Mouse (Mus musculus): ENCODE results near the gene Ulk4. TPM values are rescaled to one million over a fixed set of nuclear protein-coding genes. Genes with fewer than 3 reads are reported as not detected.
"Not testable (repeated sequence)": the region's sequence is repeated elsewhere in the genome, so short reads cannot be mapped to it uniquely, and the experiment has no call there.

The Ulk4 gene
- polyA plus RNA-seq, 1 experiment: 7.4 TPM

- DNase-seq (ENCODE audit: low read depth): no peak
These were observed 26.1 kb downstream of the Ulk4 start for GRCm38 (mm10) chr9:121250854-121251253.

- no peak for DNase-seq (ENCODE audit: low read depth)
These were observed 27.2 kb downstream of the Ulk4 start for GRCm38 (mm10) chr9:121249805-121250204.

DNA sequence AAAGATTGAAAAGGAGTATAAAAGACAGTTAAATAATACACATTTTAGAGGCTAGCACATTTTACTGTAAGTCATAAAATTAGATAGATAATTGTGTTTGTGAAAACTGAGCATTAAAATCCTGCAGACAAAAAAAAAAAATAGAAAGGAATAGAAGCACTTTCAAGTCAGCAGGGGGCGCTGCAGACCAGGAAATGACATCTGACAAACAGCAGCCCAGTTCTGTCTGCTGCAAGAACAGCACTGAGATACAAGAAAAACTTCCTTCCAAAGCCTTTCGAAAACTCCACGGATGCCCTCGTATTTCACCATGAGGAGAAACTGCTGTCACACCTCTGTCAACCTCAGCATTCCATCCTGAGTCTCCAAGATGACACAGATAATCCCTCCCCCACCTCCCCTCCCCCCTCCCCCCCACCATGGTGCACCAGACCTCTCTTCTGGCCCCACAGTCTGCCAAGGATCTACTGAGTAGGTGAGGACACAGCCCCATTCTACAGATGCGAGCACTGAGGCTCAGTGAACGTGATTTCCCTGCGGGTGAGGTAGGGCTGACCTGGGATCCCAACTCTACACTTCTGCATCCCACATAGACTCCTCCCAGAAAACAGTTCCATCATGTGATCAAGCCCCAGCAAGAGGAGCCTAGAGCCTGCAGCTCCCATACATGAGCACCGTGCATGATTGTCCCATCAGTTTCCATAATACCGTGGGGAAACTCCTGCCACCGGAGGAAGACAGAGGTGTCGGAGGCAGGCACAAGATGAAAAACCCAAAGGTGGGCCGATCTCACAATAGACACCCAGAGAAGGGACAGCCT lies 28.8 kb downstream of the Ulk4 start:
- DNase-seq (ENCODE audit: low read depth): no peak

GRCm38 (mm10) chr9:121247047-121247446 lies 29.9 kb downstream of the Ulk4 start:
- no peak for DNase-seq (ENCODE audit: low read depth)

DNA sequence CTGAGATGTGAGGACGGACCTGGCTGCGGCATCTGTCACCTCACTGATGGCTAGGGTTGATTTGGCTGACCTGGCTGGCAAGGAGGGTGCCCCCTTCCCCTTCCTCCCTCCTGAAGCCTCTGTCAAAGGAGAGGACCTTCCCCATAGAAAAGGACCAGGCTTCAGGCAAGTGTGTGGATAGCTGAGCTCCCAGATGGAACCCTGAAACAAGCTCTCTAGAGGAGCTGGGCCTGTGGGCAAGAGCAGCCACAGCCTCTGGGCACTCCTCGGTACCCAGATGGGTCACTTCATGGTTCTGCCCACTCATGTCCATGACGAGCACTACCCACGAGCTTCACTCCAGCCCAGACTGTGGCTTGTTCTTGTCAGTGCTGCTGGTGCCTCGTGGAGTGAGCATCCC lies 34.7 kb downstream of the Ulk4 start:
- no peak for DNase-seq (ENCODE audit: low read depth)

GRCm38 (mm10) chr9:121241806-121242205 lies 35.2 kb downstream of the Ulk4 start:
- no peak for DNase-seq (ENCODE audit: low read depth)

- no peak for DNase-seq (ENCODE audit: low read depth)
These were observed 35.6 kb downstream of the Ulk4 start for GRCm38 (mm10) chr9:121241366-121241765.

DNA sequence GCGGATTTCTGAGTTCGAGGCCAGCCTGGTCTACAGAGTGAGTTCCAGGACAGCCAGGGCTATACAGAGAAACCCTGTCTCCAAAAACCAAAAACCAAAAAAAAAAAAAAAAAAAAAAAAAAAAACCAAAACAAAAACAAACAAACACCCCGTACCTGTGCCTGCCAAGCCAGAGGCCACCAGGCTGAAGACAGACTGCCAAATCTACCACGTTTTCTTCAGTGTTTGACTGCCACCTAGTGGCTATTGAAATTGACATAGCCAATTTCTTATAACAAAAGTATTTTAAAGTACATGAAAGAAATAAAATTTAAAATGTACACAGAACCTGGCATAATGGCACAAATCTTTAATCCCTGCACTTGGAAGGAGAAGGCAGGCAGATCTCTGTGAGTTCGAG lies 36.8 kb downstream of the Ulk4 start:
- not testable (repeated sequence) for DNase-seq (ENCODE audit: low read depth)

- DNase-seq (ENCODE audit: low read depth): no peak
These were observed 37.4 kb downstream of the Ulk4 start for GRCm38 (mm10) chr9:121239571-121239970.

- no peak for DNase-seq (ENCODE audit: low read depth)
These were observed 58.4 kb downstream of the Ulk4 start for GRCm38 (mm10) chr9:121218636-121219035.

DNA sequence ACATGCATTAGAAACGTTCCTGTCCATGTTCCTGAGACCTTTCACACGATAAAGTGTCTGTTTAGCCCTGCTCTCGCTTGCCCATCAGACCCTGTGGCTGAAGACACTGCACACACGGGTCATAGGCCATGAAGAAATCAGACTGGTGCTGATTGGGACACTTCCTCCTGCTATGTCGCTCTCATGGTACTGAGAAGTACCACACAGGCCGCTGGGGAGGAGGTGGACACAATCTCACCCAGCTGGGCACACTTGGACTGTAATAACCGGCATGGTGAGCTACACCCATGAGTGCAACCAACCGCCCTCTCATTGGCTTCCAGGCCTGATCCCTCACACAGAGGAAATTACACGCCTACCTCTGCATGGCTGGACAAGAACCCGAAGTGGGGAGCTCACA lies 58.8 kb downstream of the Ulk4 start:
- no peak for DNase-seq (ENCODE audit: low read depth)

DNA sequence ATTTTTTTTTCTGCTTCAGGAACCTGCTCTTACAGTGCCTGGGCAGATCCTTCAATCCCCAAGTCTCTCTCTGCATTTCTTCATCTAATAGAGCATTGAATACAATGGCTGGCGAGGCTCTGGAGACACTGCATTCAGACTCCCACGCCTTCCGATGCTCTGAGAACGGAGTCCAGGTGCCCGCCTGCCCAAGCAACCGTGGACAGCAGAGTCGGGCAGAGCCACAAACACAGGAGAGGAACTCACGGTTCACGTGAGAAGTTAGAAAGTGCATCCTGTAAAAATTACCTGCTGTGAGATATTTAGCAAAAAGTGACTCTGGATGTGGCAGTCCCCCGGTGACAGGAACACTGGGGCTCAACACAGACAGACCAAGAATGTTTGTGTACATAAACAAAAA lies 59.3 kb downstream of the Ulk4 start:
- DNase-seq (ENCODE audit: low read depth): no peak

DNA sequence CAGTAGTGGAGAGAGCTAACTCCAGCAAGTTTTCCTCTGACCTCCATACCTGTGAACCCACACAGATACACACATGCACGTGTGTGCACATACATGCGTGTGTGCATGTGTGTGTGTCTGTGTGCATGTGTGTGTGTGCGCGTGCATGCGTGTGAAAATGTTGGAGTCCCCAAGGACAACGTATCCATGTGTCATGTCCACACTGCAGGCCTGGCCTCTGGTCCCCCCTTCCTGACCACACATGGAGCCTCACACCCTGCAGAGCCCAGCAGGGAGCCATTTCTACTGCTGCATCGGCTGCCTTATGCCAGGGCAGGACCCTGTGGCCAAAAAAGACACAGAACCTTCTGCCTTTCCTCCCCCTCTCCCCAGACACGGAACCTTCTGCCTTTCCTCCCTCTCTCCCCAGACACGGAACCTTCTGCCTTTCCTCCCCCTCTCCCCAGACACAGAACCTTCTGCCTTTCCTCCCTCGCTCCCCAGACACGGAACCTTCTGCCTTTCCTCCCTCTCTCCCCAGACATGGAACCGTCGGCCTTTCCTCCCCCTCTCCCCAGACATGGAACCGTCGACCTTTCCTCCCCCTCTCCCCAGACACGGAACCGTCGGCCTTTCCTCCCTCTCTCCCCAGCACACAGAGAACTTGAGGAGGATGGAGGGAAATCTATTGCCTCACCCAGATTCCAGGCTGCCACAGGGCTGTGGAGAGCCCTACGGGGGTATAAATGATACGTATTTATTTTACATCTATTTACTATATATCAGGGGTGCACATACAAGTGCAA lies 60.3 kb downstream of the Ulk4 start:
- no peak for DNase-seq (ENCODE audit: low read depth)

GRCm38 (mm10) chr9:121215349-121216000 lies 61.5 kb downstream of the Ulk4 start:
- DNase-seq (ENCODE audit: low read depth): no peak

GRCm38 (mm10) chr9:121212322-121212721 lies 64.7 kb downstream of the Ulk4 start:
- DNase-seq (ENCODE audit: low read depth): no peak

DNA sequence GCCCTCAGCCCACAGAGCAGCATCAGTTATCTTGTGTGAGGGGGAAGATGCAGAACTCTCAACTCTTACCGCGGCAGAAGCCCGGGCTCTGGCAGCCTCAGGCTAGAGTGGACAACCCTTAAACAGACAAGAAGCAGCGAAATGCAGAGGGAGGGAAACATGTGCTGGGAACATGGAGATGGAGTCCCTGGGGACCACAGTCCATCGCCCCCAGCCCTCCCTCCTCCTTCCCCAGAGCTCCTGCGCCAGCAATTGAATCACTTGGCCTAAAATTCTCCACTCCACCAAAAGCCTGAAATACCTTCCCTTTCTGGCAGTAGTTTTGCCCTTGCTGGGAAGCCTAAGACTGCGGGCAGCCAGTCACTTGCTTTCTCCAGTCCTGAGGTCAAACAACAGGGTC lies 72.0 kb downstream of the Ulk4 start:
- no peak for DNase-seq (ENCODE audit: low read depth)

DNA sequence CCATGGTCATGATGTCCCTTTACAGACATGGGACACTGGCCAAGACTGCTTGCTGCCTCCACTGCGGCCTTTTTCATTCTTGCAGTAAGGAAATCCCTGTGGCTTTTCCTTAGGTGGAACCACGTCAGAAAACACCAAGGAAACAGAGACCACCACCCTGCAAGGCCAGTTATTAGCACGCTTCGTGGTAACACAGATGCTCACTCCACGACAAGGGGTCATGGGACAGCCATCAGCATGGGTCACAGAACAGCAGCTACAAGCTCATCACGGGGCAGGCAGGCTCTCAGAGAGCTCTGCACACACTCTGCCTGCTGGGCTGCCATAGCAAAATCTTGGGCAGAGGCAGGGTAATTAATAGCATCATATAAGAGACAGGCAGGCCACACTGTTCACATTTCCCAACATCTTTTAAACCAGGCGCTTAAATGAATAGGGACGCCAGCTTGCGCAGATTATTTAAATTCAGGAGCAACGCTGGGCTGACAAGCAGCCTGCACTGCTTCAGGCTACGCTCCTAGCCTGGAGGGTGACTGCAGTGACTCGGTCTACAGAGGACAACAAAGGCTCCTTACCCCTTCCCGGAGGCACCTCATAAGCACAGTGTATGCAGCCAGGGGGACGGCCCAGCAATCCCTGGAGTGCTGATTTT lies 72.7 kb downstream of the Ulk4 start:
- no peak for DNase-seq (ENCODE audit: low read depth)

- DNase-seq (ENCODE audit: low read depth): no peak
These were observed 73.3 kb downstream of the Ulk4 start for GRCm38 (mm10) chr9:121203686-121204085.

GRCm38 (mm10) chr9:121199146-121199685 lies 77.8 kb downstream of the Ulk4 start:
- not testable (repeated sequence) for DNase-seq (ENCODE audit: low read depth)

DNA sequence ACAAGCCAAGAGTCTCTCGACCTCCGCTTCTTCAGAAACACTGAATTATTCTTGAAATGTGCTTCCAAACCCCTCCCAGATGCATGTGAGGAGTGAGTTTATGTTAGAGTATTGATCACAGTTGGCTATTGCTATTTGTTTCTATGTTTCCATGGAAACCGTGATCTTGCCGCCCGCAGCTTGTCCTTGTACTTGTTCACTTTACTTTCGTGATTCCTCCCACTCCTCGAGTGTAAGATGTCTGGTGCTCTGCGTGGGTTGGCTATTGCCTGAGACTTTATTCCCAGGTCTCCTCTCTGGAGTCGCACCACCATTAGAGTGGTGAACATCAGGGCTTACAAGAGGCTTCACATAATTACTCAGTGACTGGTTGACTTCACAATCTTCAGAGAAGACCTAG lies 80.5 kb downstream of the Ulk4 start:
- DNase-seq (ENCODE audit: low read depth): no peak

- DNase-seq (ENCODE audit: low read depth): no peak
These were observed 81.9 kb downstream of the Ulk4 start for GRCm38 (mm10) chr9:121195106-121195505.

Measured in gonadal fat pad, adult 2 months (tissue).